Mouse (Mus musculus): ENCODE results near the gene Arhgef2. TPM values are rescaled to one million over a fixed set of nuclear protein-coding genes. Genes with fewer than 3 reads are reported as not detected.

Gene Arhgef2
- polyA plus RNA-seq, 1 experiment from 2014 or later: 104 TPM

DNA sequence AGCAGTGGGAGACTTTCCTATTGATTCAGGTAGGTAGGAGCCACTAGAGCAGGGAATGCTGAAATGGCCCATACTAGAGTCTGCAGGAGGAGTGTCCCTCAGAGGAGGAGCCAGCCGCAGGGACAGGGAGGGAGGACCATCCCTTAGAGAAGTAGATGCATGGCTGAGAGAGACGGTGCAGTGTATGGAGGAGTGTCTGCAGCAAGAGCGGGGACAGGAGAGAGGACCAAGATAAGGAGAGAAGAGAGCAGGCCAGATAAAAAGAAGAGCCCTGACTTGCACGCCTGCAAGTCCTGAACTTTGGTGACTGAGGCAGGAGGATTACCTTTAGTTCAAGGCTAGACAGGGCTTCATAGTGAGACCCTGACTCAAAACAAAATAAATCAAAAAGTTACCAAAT lies 21.3 kb downstream of the Arhgef2 start:
- Histone ChIP-seq H3K27me3 (ENCODE audit: control insufficient read depth, insufficient read depth, low read depth, low read length) (no peaks in the 10 kb centered on the region), H3K4me3 (ENCODE audit: low read depth, low read length) (no peak overlapping the region), H3K36me3 (ENCODE audit: control insufficient read depth, insufficient read depth, low read length) (peaks cover 11% of the 10 kb centered on the region), H3K4me2 (ENCODE audit: low read length) (no peak overlapping the region), H3K9me3 (replicated peaks; ENCODE audit: control insufficient read depth, low read length, poor library complexity, severe bottlenecking) (no peaks in the 10 kb centered on the region), H3K4me1 (ENCODE audit: control insufficient read depth, insufficient read depth, low read length) (peaks cover 46% of the 10 kb centered on the region), H3K27ac (ENCODE audit: low read length) (no peak overlapping the region), H3K9ac (ENCODE audit: low read depth, low read length) (no peak overlapping the region)
- no peak for ATAC-seq
- 67% methylated on average over 4 of the region's 4 CpGs for WGBS

DNA sequence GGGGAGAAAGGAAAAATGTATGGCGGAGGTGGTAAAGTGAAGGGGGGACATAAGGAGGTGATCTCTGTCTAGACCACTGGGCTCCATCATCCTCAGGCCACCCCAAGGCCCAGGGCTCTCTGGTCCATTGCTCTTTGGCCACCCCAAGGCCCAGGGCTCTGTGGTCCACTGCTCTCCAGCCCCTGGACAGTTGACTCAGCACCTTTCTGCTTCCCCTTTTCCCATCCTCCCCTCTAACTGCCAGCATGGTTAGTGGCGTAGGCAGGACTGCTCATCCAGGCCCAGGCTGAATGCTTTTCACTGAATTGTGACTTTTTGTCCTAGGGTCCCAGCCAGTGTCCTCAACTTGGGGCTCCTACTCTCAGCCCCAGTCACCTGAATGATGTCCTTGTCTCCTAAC lies 21.8 kb downstream of the Arhgef2 start:
- H3K4me1 ChIP-seq (ENCODE audit: control insufficient read depth, insufficient read depth, low read length): peaks cover 46% of the 10 kb centered on the region
- H3K4me3 ChIP-seq (ENCODE audit: low read depth, low read length): no peak overlapping the region
- no peaks in the 10 kb centered on the region for H3K27me3 ChIP-seq (ENCODE audit: control insufficient read depth, insufficient read depth, low read depth, low read length)
- H3K4me2 ChIP-seq (ENCODE audit: low read length): no peak overlapping the region
- peaks cover 11% of the 10 kb centered on the region for H3K36me3 ChIP-seq (ENCODE audit: control insufficient read depth, insufficient read depth, low read length)
- H3K27ac ChIP-seq (ENCODE audit: low read length): no peak overlapping the region
- 86% methylated on average over 2 of the region's 2 CpGs for WGBS
- ATAC-seq: no peak
- H3K9me3 ChIP-seq (replicated peaks; ENCODE audit: control insufficient read depth, low read length, poor library complexity, severe bottlenecking): no peaks in the 10 kb centered on the region
- H3K9ac ChIP-seq (ENCODE audit: low read depth, low read length): no peak overlapping the region

DNA sequence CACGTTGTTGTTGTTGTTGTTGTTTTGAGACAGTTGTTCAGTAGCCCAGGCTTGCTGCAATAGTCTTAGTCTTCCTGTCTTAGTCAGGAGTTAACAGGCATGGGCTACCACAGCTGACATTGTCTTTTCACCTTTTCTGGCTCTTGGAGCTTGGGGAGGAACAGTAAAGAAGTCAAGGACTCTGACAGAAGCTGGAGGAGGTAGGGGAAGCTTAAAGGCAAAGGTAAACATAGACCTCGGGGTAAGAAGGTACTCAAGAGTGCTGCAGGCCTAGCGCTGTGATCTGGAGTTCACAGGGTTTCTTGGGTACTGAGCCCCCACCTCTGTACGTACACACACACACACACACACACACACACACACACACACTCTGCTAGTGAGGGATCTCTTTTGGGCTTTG lies 23.0 kb downstream of the Arhgef2 start:
- Histone ChIP-seq H3K4me2 (ENCODE audit: low read length) (no peak overlapping the region), H3K9me3 (replicated peaks; ENCODE audit: control insufficient read depth, low read length, poor library complexity, severe bottlenecking) (no peaks in the 10 kb centered on the region), H3K27me3 (ENCODE audit: control insufficient read depth, insufficient read depth, low read depth, low read length) (no peaks in the 10 kb centered on the region), H3K27ac (ENCODE audit: low read length) (no peak overlapping the region), H3K4me1 (ENCODE audit: control insufficient read depth, insufficient read depth, low read length) (peaks cover 44% of the 10 kb centered on the region), H3K36me3 (ENCODE audit: control insufficient read depth, insufficient read depth, low read length) (peaks cover 20% of the 10 kb centered on the region), H3K4me3 (ENCODE audit: low read depth, low read length) (no peak overlapping the region), H3K9ac (ENCODE audit: low read depth, low read length) (no peak overlapping the region)
- no peak for ATAC-seq
- 69% methylated on average over 4 of the region's 4 CpGs for WGBS

DNA sequence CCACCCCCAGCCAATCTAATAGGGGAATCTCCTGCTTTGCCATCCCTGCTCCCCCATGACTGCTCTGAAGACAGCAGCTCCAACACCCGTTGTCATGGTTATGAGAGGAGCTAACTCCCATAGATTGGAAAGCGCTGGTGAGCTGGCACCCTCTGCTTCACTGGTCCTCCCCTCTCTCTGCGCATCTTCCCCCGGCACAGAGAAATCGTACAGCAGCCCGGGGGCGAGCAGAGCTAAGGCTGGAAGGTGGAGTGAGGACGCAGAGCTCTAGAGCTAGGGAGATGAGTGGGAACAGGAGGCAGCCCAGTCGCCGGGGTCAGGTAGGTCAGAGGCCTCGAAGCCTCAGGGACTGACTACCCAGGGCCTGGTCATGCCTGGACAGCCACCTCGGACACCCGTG lies 23.5 kb downstream of the Arhgef2 start:
- WGBS: 76% methylated on average over 13 of the region's 13 CpGs
- H3K36me3 ChIP-seq (ENCODE audit: control insufficient read depth, insufficient read depth, low read length): peaks cover 22% of the 10 kb centered on the region

DNA sequence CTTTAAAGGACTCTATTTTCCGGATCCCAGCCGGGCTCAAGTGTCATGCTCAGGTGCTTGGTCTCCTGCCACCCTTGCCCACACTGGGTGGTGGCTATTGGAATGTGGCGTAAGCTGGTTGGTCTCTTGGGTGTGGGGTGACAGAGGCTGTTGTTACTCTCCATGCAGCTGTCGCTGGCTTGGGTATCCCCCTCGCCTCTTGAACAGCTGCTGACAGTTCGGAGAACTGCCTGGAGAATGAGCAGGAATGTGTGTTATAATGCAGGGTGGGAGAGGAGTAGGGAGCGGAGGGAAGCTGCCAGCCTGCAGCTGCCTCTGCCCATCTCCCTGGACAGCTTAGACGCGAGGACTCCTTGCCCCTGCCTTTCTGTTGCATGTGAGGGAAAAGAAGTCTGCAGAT lies 24.3 kb downstream of the Arhgef2 start:
- H3K36me3 ChIP-seq (ENCODE audit: control insufficient read depth, insufficient read depth, low read length): peaks cover 29% of the 10 kb centered on the region

More for the DNA sequence above, 23.5 kb downstream of the Arhgef2 start:
- H3K9me3 ChIP-seq (replicated peaks; ENCODE audit: control insufficient read depth, low read length, poor library complexity, severe bottlenecking): no peaks in the 10 kb centered on the region
- H3K27ac ChIP-seq (ENCODE audit: low read length): no peak overlapping the region
- H3K4me2 ChIP-seq (ENCODE audit: low read length): no peak overlapping the region
- peaks cover 39% of the 10 kb centered on the region for H3K4me1 ChIP-seq (ENCODE audit: control insufficient read depth, insufficient read depth, low read length)
- no peaks in the 10 kb centered on the region for H3K27me3 ChIP-seq (ENCODE audit: control insufficient read depth, insufficient read depth, low read depth, low read length)
- no peak for ATAC-seq
- H3K4me3 ChIP-seq (ENCODE audit: low read depth, low read length): no peak overlapping the region
- no peak overlapping the region for H3K9ac ChIP-seq (ENCODE audit: low read depth, low read length)

DNA sequence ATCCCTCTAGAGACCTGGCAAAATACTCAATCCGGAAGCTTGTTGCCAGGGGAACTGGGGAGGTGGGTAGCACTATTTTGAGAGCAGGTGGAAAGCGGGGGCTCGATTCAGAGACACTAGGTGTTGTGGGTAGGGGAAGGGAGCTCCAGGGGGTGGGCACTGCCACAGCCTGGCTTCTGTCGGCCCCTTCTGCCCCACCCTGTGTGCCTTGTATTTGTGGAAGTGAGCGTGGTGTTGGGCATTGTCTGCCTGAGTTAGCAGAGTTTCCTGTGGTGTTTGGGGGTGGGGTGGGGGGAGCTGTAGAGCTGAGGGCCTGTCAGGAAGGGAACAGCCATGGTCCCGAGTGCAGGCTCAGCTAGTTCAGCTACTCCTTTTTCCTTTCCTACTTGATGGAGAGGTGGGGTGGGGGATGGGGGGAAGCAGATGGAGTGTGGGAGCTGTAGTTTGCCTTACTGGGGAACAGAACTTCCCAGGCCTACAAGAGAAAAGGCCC lies 25.1 kb downstream of the Arhgef2 start:
- no peak for ATAC-seq
- Histone ChIP-seq H3K27me3 (ENCODE audit: control insufficient read depth, insufficient read depth, low read depth, low read length) (no peaks in the 10 kb centered on the region), H3K4me2 (ENCODE audit: low read length) (no peak overlapping the region), H3K9ac (ENCODE audit: low read depth, low read length) (no peak overlapping the region), H3K4me1 (ENCODE audit: control insufficient read depth, insufficient read depth, low read length) (peaks cover 23% of the 10 kb centered on the region), H3K4me3 (ENCODE audit: low read depth, low read length) (no peak overlapping the region), H3K9me3 (replicated peaks; ENCODE audit: control insufficient read depth, low read length, poor library complexity, severe bottlenecking) (no peaks in the 10 kb centered on the region), H3K36me3 (ENCODE audit: control insufficient read depth, insufficient read depth, low read length) (peaks cover 37% of the 10 kb centered on the region), H3K27ac (ENCODE audit: low read length) (no peak overlapping the region)
- WGBS: 64% methylated on average over 6 of the region's 6 CpGs

More for the DNA sequence above, 24.3 kb downstream of the Arhgef2 start:
- Histone ChIP-seq H3K9me3 (replicated peaks; ENCODE audit: control insufficient read depth, low read length, poor library complexity, severe bottlenecking) (no peaks in the 10 kb centered on the region), H3K9ac (ENCODE audit: low read depth, low read length) (no peak overlapping the region), H3K4me2 (ENCODE audit: low read length) (no peak overlapping the region), H3K27me3 (ENCODE audit: control insufficient read depth, insufficient read depth, low read depth, low read length) (no peaks in the 10 kb centered on the region), H3K4me3 (ENCODE audit: low read depth, low read length) (no peak overlapping the region), H3K27ac (ENCODE audit: low read length) (no peak overlapping the region), H3K4me1 (ENCODE audit: control insufficient read depth, insufficient read depth, low read length) (peaks cover 32% of the 10 kb centered on the region)
- 75% methylated on average over 9 of the region's 9 CpGs for WGBS
- no peak for ATAC-seq

DNA sequence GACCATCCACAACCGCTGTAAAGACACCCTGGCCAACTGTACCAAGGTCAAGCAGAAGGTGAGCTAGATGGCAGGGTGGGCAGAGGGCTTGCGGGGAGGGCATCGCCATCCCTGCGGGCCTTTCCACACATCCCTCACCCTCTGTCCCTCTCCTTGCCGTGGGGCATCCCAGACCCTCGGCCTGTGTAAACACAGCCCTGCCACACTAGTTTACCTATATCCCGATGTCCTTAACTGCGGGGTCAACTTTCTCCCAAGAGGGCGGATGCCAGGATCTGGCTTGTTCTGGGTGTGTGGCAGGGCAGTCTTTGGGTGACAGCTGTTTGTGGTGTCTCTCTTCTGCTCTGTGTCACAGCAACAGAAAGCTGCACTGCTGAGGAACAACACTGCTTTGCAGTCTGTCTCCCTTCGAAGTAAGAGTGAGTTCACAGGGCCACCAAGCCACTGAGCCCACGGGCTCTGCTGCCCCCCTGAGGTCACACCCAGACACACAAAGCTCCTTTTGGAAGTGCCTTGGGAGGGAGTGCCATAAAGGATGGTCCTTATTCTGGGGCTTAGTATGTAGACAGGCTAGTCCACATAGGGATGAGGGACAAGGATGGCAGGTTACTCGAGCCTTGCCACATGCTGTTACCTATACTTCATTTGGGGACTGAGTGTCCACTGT lies 26.3 kb downstream of the Arhgef2 start:
- WGBS: 81% methylated on average over 12 of the region's 12 CpGs
- Histone ChIP-seq H3K4me1 (ENCODE audit: control insufficient read depth, insufficient read depth, low read length) (peaks cover 14% of the 10 kb centered on the region), H3K36me3 (ENCODE audit: control insufficient read depth, insufficient read depth, low read length) (peaks cover 49% of the 10 kb centered on the region), H3K27ac (ENCODE audit: low read length) (no peak overlapping the region), H3K4me3 (ENCODE audit: low read depth, low read length) (no peak overlapping the region), H3K9ac (ENCODE audit: low read depth, low read length) (no peak overlapping the region), H3K4me2 (ENCODE audit: low read length) (no peak overlapping the region), H3K27me3 (ENCODE audit: control insufficient read depth, insufficient read depth, low read depth, low read length) (no peaks in the 10 kb centered on the region), H3K9me3 (replicated peaks; ENCODE audit: control insufficient read depth, low read length, poor library complexity, severe bottlenecking) (no peaks in the 10 kb centered on the region)
- no peak for ATAC-seq

DNA sequence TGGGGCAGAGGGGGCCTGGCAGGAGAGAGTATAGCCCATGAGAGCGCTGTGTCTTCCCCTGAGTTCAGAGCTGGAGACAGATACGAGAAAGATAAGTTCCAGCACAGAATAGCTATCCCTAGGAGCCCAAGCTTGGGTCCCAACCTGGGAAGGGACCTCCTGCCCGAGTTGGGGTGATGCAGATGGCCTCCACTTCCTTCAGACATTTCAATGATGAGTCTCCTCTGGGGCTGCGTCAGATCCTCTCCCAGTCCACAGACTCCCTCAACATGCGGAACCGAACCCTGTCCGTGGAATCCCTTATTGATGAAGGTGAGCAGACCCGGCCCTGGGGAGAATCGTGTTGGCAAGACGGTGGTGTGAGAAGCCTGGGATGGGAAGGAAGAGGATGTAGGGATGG lies 27.3 kb downstream of the Arhgef2 start:
- H3K9me3 ChIP-seq (replicated peaks; ENCODE audit: control insufficient read depth, low read length, poor library complexity, severe bottlenecking): no peaks in the 10 kb centered on the region
- WGBS: 95% methylated on average over 10 of the region's 10 CpGs
- peaks cover 9% of the 10 kb centered on the region for H3K4me1 ChIP-seq (ENCODE audit: control insufficient read depth, insufficient read depth, low read length)
- H3K36me3 ChIP-seq (ENCODE audit: control insufficient read depth, insufficient read depth, low read length): peaks cover 50% of the 10 kb centered on the region
- no peak overlapping the region for H3K4me3 ChIP-seq (ENCODE audit: low read depth, low read length)
- H3K4me2 ChIP-seq (ENCODE audit: low read length): no peak overlapping the region
- H3K9ac ChIP-seq (ENCODE audit: low read depth, low read length): no peak overlapping the region
- H3K27ac ChIP-seq (ENCODE audit: low read length): no peak overlapping the region
- no peak for ATAC-seq
- H3K27me3 ChIP-seq (ENCODE audit: control insufficient read depth, insufficient read depth, low read depth, low read length): no peaks in the 10 kb centered on the region

DNA sequence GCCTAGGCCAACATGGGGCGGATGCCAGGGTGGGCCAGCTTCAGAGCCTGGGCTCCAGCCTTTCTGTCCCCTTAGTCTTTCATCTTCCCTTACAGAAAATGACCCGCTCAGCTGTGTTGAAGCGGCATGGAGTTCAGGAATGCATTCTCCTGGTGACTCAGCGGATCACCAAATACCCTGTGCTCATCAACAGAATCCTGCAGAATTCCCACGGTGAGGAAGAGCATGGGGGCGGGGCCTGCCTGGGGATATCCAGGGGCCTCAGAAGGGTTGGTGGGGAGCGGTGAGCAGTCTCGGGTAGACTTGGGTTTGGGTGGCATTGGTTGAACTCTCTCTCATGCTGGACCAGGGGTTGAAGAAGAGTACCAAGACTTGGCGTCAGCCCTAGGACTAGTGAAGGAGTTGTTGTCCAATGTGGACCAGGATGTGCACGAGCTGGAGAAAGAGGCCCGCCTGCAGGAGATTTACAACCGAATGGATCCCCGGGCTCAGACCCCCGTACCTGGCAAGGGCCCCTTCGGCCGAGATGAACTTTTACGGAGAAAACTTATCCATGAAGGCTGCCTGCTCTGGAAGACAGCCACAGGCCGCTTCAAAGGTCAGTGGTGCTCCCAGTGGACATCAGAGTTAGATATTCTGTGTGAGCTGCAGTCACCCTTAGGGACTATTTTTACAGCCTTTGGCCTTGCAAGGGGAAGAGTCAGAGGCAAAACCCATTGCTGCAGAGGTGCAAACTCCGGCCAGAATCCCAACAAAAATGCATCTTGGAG lies 29.9 kb downstream of the Arhgef2 start:
- Histone ChIP-seq H3K27ac (ENCODE audit: low read length) (no peak overlapping the region), H3K4me3 (ENCODE audit: low read depth, low read length) (no peak overlapping the region), H3K36me3 (ENCODE audit: control insufficient read depth, insufficient read depth, low read length) (peaks cover 63% of the 10 kb centered on the region), H3K4me1 (ENCODE audit: control insufficient read depth, insufficient read depth, low read length) (no peaks in the 10 kb centered on the region), H3K9ac (ENCODE audit: low read depth, low read length) (no peak overlapping the region), H3K4me2 (ENCODE audit: low read length) (no peak overlapping the region), H3K9me3 (replicated peaks; ENCODE audit: control insufficient read depth, low read length, poor library complexity, severe bottlenecking) (no peaks in the 10 kb centered on the region), H3K27me3 (ENCODE audit: control insufficient read depth, insufficient read depth, low read depth, low read length) (no peaks in the 10 kb centered on the region)
- ATAC-seq: no peak
- WGBS: 93% methylated on average over 19 of the region's 19 CpGs
